Mouse (Mus musculus) lung, postnatal 14 days (tissue): Measurements from ENCODE around the gene Zfyve28.
A peak's percentile ranks its signal among the peaks of the same experiment; 100 is the strongest.

ENCODE experiments used
- DNase-seq: peaks from one replicate; pipeline ENCODE4 v3.0.0; 2021

The Zfyve28 gene

DNA sequence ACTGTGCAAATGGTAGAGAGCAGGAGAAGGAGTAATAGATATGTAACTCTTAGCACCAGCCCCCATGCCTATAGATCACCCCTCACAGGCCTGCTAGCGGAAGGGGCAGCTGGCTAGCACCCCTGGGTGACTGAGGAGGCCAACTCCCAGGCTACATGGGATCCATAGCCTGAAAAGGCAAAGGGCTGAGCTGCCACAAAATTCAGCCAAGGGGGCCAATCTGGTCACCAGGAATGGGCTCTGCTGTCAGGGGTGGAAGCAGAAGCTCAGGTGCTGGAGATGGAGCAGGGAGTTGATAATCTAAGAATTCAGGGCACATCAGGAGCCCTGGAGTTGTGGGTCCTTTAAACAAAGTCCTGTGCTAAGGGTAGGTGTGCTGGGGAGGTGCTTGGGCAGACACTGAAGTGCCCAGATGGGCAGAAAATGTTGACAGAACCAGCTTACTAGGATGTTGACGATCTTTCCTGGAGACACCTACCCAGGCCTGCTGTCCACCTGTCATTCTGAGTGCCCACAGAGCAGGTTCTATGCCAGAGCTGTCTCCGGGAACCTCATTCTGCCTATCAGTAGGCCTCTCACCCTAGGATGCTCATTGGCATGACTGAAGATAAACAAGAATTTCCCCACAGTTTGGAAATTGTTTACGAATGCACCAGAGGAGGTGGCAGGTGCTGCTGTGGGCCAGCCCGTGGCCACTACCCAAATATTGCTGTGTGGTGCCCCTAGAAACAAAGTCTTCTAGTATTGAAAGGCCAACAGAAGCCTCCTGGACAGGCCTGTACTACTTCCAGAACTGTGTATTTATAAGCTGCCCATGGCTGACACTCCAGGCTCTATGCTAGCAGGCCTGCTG lies 113.5 kb downstream of the Zfyve28 start:
- no peak for DNase-seq

DNA sequence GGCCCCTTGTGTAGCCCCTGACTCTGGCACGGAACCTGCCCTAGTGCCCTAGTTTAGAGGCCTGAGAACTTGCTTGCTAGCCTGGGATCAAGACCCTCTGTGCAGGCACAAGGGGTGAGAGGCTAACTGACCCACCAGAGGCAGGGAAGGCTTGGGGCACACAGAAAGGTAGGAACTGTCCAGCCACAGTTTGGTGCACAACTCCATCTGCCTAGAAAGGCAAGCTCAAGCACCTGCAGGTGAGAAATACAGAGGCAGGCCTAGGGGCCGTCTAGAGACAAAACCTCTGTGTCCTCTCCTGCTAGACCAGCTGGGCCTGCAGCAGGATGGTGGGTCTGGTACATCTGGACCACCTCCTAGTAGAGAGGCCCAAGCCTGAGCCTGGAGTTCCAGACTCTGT lies 114.2 kb downstream of the Zfyve28 start:
- DNase-seq: no peak

GRCm38 (mm10) chr5:34170726-34171125 lies 117.5 kb downstream of the Zfyve28 start:
- DNase-seq: no peak

DNA sequence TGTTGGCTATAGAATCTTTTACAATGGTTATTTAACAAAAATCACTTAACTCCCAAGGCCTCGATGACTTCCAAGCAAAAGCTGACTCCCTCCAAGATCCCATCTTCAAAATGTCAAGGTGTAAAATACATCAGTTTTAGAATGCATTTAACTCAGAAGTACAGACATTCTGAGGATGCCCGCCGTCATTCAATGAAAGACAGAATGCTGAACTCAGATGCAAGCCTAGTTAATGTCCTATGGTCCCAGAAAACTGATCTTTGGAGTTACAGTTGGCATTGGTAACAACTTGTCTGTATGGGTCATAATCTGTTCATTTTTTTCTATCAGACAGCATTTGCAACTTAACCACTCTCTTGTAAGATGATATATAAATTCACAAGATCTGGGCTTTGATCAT lies 118.3 kb downstream of the Zfyve28 start:
- no peak for DNase-seq

- DNase-seq: peak; percentile 97
Measured at GRCm38 (mm10) chr5:34168950-34169891, 119.0 kb downstream of the Zfyve28 start, which contains the start of the genes Poln and Haus3. Gene Poln (minus strand): TSS chr5:34169448. Gene Haus3 (minus strand): TSS chr5:34169527.

- no peak for DNase-seq
Measured at GRCm38 (mm10) chr5:34167857-34168256, 120.4 kb downstream of the Zfyve28 start.

- no peak for DNase-seq
Measured at GRCm38 (mm10) chr5:34165793-34166192, 122.5 kb downstream of the Zfyve28 start.

- DNase-seq: no peak
Measured at GRCm38 (mm10) chr5:34148476-34148875, 139.8 kb downstream of the Zfyve28 start.

GRCm38 (mm10) chr5:34147554-34147953 lies 140.7 kb downstream of the Zfyve28 start:
- no peak for DNase-seq
